Mouse (Mus musculus) R1 (cell line): ENCODE measurements around the gene 4933407L21Rik.

ENCODE experiments used
- DNase-seq: peaks from one replicate; pipeline ENCODE4 v3.0.0-alpha.2; 2018; ENCODE audit warnings: low read depth, low spot score

4933407L21Rik gene

GRCm38 (mm10) chr1:85928057-85928687, at the start of gene 4933407L21Rik:
Gene 4933407L21Rik (plus strand): TSS chr1:85928483.
- peak; percentile 62 for DNase-seq

DNA sequence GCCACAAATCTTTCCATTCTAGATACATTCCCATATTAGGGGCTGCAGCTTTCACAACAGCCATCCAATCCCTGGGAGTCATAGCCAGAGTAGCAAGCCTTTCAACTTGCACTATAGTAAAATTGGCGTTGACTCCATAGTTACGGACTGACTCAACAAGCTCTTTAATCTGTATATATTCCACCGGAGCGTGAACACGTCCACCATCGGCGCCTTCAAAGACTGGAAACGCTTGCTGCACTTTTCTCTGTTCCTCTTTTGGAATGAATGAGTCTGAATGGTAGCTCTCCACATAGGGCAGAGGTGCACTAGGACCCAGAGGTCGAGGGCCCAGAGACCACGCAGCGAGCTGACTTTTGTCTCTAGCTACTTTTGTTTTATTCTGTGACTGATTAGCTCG, 46.3 kb upstream of the 4933407L21Rik start:
- DNase-seq, result no peak

DNA sequence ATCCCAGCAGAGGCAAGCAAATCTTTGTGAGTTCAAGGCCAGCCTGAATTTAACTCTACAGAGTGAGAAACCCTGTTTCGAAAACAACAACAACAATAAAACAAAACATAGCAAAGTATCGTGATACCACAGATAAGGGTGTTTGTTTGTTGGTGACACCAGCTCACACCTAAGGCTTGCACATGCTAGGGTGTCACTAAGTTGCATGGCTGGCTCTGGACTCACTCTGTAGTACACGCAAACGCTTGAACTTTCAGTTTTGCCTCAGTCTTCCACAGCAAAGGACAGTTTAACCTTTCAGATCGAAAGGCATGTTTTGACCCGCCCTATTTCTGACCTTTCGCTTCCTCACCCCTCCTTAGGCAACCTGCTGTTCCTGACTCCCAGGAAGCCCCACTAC, 41.1 kb upstream of the 4933407L21Rik start:
- no peak for DNase-seq

DNA sequence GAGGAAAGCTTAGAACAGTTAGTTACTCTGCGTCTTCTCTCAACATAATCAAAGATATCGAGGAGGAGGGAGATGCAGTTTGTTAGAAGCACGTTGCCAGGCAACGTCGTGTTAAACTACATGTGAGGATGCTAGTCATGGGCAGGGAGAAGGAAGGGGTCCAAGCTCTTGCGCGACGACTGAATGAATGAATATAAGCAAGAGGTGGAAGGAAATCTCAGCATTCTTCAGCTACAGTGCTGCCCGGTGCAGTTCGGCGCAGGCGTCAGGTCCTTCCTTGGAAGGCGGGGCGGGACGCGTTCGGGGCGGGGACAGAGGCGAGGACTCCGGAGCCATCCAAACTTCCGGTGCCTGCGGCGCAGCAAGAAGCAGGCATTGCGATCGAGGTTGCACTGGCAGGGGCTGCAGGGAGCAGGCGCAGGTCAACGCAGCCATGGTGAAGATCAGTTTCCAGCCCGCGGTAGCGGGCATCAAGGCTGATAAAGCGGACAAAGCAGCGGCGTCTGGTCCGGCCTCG, 34.0 kb upstream of the 4933407L21Rik start, which contains the start of gene Itm2c:
TSS of gene Itm2c (plus strand) at position 51 of the 517 bp plus-strand sequence.
- DNase-seq, result peak; percentile 87

- DNase-seq, result peak; percentile 80
Observed at GRCm38 (mm10) chr1:85894748-85895360, 33.4 kb upstream of the 4933407L21Rik start.

DNA sequence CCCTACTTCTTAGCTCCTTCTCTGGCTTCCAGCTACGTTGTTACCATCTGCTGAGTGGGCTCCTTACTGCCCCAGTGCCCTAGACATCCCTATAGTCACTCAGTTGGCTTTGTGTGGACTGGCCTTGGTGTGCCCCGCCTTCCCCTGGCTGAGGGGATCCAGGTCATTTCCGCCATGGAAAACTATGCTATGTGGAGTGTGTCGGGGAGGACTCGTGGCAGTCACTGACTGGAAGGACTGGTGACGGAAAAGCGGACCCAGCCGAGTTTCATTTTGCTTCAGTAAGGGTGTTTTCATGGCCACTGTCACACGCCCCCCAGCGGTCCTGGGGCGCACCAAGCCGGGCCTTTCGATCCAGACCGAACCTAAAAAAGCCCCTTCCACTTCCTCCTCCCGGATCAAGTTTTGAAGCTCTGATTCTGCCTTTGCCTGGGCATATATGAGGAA, 32.9 kb upstream of the 4933407L21Rik start:
- no peak for DNase-seq

GRCm38 (mm10) chr1:85896110-85896509, 32.2 kb upstream of the 4933407L21Rik start:
- DNase-seq, result no peak

DNA sequence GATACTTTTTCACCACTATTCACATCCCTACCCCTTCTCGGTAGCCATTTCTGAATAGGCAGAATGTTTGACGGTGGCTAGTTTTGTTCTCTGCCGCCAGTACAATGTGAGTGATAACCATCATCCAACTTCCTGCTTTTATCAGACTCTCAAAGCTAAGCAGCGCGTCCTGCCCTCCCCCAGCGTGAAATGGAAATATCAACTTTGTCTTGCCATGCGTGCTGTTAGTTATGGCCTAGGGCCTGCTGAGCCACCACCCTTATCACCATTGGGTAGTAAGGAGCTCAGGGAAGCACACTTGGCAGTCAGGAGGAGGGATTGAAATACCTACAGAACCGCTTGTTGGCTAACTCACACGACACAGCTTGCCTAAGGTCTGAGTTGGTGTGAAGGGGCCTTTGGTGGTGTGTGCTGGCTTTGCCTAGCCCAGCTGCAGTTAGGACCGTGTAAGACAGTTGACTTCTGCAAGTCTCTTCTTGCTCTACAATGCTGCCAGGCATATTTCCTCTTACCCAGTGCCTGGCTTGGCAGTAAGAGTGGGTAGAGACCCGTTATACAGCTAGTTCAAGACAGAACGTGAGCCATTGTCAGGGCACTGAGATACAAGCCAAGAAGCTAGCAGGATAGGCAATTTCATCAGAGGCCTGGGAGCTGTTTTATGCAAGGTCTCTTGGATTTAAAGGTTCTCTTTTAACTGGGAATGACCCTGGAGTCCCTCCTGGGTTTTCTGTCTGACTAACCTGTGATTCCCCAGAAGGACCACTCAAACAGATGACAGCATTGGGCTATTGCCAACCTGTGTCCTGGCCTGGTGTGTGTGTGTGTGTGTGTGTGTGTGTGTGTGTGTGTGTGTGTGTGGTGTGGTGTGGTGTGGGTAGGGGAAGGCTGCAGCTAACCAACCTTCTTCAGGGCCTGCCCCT, 31.2 kb upstream of the 4933407L21Rik start:
- DNase-seq, result no peak

- DNase-seq, result no peak
Observed at GRCm38 (mm10) chr1:85897901-85898760, 30.2 kb upstream of the 4933407L21Rik start.

- DNase-seq, result no peak
Observed at GRCm38 (mm10) chr1:85898761-85899387, 29.4 kb upstream of the 4933407L21Rik start.

- DNase-seq, result peak; percentile 61
Observed at GRCm38 (mm10) chr1:85899388-85899761, 28.9 kb upstream of the 4933407L21Rik start.

GRCm38 (mm10) chr1:85900521-85901333, 27.6 kb upstream of the 4933407L21Rik start:
- DNase-seq, result no peak

GRCm38 (mm10) chr1:85901516-85902107, 26.7 kb upstream of the 4933407L21Rik start:
- no peak for DNase-seq

DNA sequence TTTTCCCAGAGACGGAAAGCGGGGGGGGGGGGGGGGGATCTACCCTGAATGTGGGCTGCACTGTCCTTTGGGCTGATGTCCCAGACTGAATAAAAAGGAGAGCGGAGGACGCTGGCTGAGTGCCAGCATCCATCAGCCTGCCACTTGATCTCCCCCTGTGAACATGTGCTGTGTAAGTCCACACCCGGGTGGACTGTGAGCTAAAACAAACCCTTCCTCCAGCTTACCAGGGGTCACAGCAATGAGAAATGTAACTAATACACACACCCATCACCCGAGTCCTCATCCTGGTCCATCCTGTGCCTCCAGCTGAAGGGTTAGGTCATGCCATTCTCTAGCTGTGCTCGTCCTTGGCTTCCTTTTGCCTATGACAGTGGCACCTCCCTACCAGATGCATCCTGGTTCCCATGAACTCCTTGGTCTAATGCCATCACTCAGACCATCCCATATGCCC, 26.1 kb upstream of the 4933407L21Rik start:
- DNase-seq, result no peak

DNA sequence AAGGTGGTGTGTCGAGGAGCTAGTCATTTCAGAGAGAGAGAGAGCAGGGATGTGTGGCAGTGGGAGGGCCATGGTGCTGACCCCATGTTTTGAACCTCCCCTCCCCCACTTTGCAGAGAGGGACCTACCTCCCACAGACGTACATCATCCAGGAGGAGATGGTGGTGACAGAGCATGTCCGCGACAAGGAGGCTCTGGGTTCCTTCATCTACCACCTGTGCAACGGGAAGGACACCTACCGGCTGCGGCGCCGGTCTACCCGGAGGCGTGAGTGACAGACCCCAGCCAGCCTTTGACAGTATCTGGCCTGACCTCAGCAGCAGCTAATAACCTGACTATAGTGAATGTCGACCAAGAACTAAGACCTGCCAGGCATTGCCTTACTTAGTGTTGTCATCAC, 21.4 kb upstream of the 4933407L21Rik start:
- no peak for DNase-seq

DNA sequence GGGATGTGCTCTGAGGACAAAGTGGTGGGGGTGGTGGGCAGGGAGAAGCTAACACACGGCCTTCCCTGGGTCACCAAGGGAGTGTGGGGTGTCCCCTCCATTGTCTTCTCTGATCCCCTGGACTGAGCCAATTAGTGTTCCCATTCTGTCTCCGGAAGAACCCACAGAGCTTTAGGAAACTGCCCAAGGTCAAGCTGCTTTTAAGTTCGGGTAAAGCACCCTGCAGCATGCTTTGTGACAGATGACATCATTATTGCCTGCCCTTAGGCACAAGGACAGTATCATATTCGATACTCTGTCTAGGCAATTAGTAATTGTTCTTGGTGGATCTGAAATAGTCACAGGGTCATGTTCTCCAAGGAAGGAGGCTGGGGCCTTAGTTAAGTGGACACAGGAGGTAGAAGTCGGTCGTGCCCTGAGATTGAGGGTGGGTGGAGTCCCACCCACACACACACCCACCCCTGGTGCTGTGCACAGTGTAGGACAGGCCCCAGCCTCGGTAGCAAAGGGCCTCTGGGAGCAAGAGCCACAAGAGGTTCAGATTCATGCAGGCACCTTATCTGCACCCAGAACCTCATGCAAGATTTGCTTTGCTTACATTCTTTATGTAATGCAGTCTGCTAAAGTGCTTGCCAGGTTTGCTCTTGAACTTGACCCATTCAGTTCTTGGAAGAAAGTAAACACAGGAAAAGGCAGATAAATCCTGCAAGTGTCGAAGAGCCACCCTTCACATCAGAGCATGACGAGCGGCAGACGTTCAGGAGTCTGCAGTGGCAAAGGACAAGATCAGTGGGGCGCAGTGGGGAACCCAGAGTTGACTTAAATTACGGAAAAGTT, 19.3 kb upstream of the 4933407L21Rik start:
- DNase-seq, result peak; percentile 44

DNA sequence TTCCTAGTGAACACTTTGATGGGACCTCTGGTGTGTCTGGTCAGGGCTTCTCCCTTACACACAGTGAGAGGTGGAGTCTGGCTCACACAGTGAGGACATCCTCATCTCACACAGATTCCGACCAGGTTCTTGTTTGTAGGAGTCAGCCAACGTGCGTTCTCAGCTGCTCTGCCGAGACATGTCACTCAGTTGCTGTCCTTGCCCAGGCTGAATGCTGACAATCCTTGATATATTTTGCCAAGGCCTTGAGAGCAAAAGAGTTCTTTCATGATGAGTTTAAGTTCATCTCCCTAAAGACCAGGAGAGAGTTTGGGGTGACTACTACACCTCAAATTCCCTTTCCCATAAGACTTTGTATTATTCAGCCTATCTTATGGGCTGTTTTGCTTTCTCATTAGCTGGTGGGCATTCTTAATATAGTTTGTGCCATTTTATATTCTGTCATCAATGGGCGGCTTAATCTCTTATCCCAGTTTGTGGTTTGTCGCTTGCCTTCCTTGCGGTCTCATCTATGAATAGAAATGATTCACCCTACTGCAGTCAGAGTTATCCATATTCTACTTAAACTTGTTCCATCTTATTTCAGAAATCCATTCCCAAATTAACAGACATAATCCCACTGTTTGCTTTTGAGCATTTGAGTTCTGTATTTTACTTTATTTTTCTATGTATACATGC, 15.1 kb upstream of the 4933407L21Rik start:
- DNase-seq, result no peak

DNA sequence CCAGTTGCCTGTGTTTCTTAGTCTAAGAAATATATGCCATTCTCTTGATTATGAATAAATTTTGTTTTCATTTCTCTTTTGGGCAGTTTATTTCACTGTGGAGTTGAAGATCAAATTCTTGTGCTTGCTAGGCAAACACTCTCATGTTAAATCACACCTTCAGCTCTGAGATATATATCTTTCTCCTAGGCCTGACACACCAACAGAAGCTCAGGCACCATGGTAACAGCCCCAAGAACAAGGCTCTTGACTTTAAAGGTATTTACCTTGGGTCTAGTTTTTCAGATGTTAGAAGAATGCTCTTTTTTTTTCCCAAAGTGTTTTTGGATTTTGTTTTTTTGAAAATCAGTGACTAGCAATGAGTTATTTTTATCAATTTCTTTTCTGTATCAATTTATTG, 12.4 kb upstream of the 4933407L21Rik start:
- DNase-seq, result no peak
